In the genomic region with DNA sequence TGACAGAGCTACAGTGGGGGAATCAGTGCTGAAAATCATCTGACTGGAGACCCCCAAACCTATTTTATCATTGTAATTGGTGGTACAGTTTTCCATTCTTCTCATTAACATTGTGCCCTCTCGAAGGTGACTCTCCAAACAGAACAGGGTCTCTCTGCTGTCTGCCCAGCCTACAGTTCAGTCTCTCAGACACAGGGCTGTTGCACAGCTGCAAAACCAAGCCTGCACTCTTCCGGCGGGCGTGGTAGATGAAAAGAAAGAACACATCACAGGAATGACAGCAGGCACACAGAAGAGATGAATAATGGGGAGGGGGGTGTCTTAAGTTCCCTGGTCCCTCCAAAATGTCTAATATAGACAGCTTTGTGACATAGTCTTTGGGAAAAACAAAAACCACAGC, we compare ENCODE assay signal across 16 mouse cellular contexts. TPM values are rescaled to one million over a fixed set of nuclear protein-coding genes. Genes with fewer than 3 reads are reported as not detected.
A peak's percentile ranks its signal among the peaks of the same experiment; 100 is the strongest.
DNase-seq lines count a peak whose midpoint lies in the region; ATAC-seq and TF ChIP-seq lines count a peak whose summit lies in the region.
"Had no signal": no experiment of that assay in that cellular context is flagged by ENCODE, and none has a peak within 500 bp of the region (broad histone marks: within the 10 kb centered on the region; RNA-seq: fewer than 3 reads in every experiment).

No protein-coding gene starts in this region.

- H3K27me3 ChIP-seq in forebrain, embryonic 15.5 days = no peaks in the 10 kb centered on the region
- no peaks in the 10 kb centered on the region for H3K27me3 ChIP-seq in hindbrain, postnatal 0 days (ENCODE audit: insufficient read depth, low read length)
- no peaks in the 10 kb centered on the region for H3K27me3 ChIP-seq in neural tube, embryonic 15.5 days (replicated peaks)
- H3K27me3 ChIP-seq: liver, embryonic 12.5 days had no signal

- no peak for TF ChIP-seq CTCF in layer of hippocampus, adult 2 months (conservative IDR thresholded peaks at IDR 0.05)
- no peak for TF ChIP-seq CTCF in hindbrain, postnatal 0 days (IDR thresholded peaks at IDR 0.05; ENCODE audit: low read depth)

- peaks cover 38% of the 10 kb centered on the region for H3K4me1 ChIP-seq in forebrain, embryonic 15.5 days
- peaks cover 8% of the 10 kb centered on the region; the same call in 1 of the 2 replicates for H3K4me1 ChIP-seq in hindbrain, postnatal 0 days (ENCODE audit: insufficient read depth, low read length)
- H3K4me1 ChIP-seq in neural tube, embryonic 15.5 days = peaks cover 21% of the 10 kb centered on the region
- H3K4me1 ChIP-seq: liver, embryonic 12.5 days had no signal

- DNase-seq in layer of hippocampus, adult 2 months (ENCODE audit: low spot score in 2 of 2) = no peak
- DNase-seq in layer of hippocampus, adult 9-10 months (ENCODE audit: low spot score) = no peak
- DNase-seq in hindbrain, postnatal 0 days (ENCODE audit: low spot score) = no peak
- DNase-seq in adrenal gland, postnatal 14 days = no peak
- DNase-seq in layer of hippocampus, postnatal 25 days (ENCODE audit: extremely low spot score in 1 of 2, low spot score in 1 of 2) = no peak
- DNase-seq: cerebellum, adult 2 months; heart, postnatal 14 days; kidney, adult 11 months; kidney, postnatal 4 days; lung, postnatal 10 days; right cerebral cortex, adult 18-20 months had no signal

- no peaks in the 10 kb centered on the region for H3K9me3 ChIP-seq in forebrain, embryonic 15.5 days
- H3K9me3 ChIP-seq in hindbrain, postnatal 0 days (ENCODE audit: low read length) = no peaks in the 10 kb centered on the region
- H3K9me3 ChIP-seq in neural tube, embryonic 15.5 days (replicated peaks) = no peaks in the 10 kb centered on the region
- H3K9me3 ChIP-seq: liver, embryonic 12.5 days had no signal

- H3K4me2 ChIP-seq in forebrain, embryonic 15.5 days (replicated peaks) = no peak overlapping the region
- no peak overlapping the region for H3K4me2 ChIP-seq in hindbrain, postnatal 0 days (ENCODE audit: low read depth, low read length)
- H3K4me2 ChIP-seq in neural tube, embryonic 15.5 days = no peak overlapping the region
- H3K4me2 ChIP-seq: liver, embryonic 12.5 days had no signal

- no peak overlapping the region for H3K9ac ChIP-seq in forebrain, embryonic 15.5 days (replicated peaks)
- H3K9ac ChIP-seq in hindbrain, postnatal 0 days (replicated peaks; ENCODE audit: low read length) = no peak overlapping the region
- no peak overlapping the region for H3K9ac ChIP-seq in neural tube, embryonic 15.5 days (replicated peaks)
- H3K9ac ChIP-seq: liver, embryonic 12.5 days had no signal

- WGBS in forebrain, embryonic 15.5 days = 20% methylated on average over 4 of the region's 4 CpGs
- 26% methylated on average over 4 of the region's 4 CpGs for WGBS in hindbrain, postnatal 0 days
- WGBS in neural tube, embryonic 15.5 days = 48% methylated on average over 4 of the region's 4 CpGs

- H3K4me3 ChIP-seq in layer of hippocampus, adult 2 months = no peak overlapping the region
- H3K4me3 ChIP-seq in forebrain, embryonic 15.5 days = no peak overlapping the region
- no peak overlapping the region for H3K4me3 ChIP-seq in hindbrain, postnatal 0 days (ENCODE audit: low read length)
- no peak overlapping the region for H3K4me3 ChIP-seq in neural tube, embryonic 15.5 days (replicated peaks)
- H3K4me3 ChIP-seq: liver, embryonic 12.5 days had no signal

- H3K36me3 ChIP-seq in forebrain, embryonic 15.5 days = no peaks in the 10 kb centered on the region
- H3K36me3 ChIP-seq in hindbrain, postnatal 0 days (ENCODE audit: insufficient read depth, low read length) = no peaks in the 10 kb centered on the region; the same call in 1 of the 2 replicates
- H3K36me3 ChIP-seq in neural tube, embryonic 15.5 days = no peaks in the 10 kb centered on the region
- H3K36me3 ChIP-seq: liver, embryonic 12.5 days had no signal

- peak overlapping the region; percentile 93 for H3K27ac ChIP-seq in layer of hippocampus, adult 2 months
- peak overlapping the region; percentile 75 for H3K27ac ChIP-seq in forebrain, embryonic 15.5 days (replicated peaks)
- peak overlapping the region; percentile 42; the same call in 1 of the 2 replicates for H3K27ac ChIP-seq in hindbrain, postnatal 0 days
- H3K27ac ChIP-seq in neural tube, embryonic 15.5 days (replicated peaks) = peak overlapping the region; percentile 77
- H3K27ac ChIP-seq: liver, embryonic 12.5 days had no signal

- ATAC-seq in forebrain, embryonic 15.5 days (replicated peaks) = 0 out of 2 replicates have a peak, but pooled peaks have one; percentile 21
- ATAC-seq in hindbrain, postnatal 0 days = no peak
- peak; percentile 6; the same call in 1 of the 2 replicates for ATAC-seq in neural tube, embryonic 15.5 days (ENCODE audit: low FRiP score)
- ATAC-seq in frontal cortex, adult (ENCODE audit: low TSS enrichment) = no peak
- ATAC-seq: liver, embryonic 12.5 days had no signal

RNA-seq across cellular contexts. Expression of gene Nap1l5, which starts 27.3 kb away (rescaled TPM):
- total RNA-seq in layer of hippocampus, adult 2 months (2021) = 100 to 1,000 TPM; 229 to 242 TPM
- 69.4 and 90.4 TPM in 2 replicates for polyA plus RNA-seq in forebrain, embryonic 15.5 days (2015; fragmentation: Nextera tagmentation; extraction: Ambion mirVana)
- total RNA-seq in hindbrain, postnatal 0 days (2014; rRNA removed) = 169 and 202 TPM in 2 replicates
- 670 and 683 TPM in 2 replicates for polyA plus RNA-seq in hindbrain, postnatal 0 days (2015; fragmentation: Nextera tagmentation; extraction: Ambion mirVana)
- polyA plus RNA-seq in neural tube, embryonic 15.5 days (2015; fragmentation: Nextera tagmentation; extraction: Ambion mirVana) = 485 and 560 TPM in 2 replicates
- total RNA-seq in adrenal gland, postnatal 14 days (2021) = 37.0 and 40.5 TPM in 2 replicates
- 100 to 1,000 TPM; 247 to 281 TPM for total RNA-seq in layer of hippocampus, postnatal 25 days (2021)
- total RNA-seq: neutrophil, adult 5-6 weeks had no signal

Comparison
In these comparisons a context has a peak if more than half of its experiments do, and no peak if none do; other contexts are left out.
1. H3K27ac ChIP-seq: peak in every context shown above with its lines; median percentile 93 in layer of hippocampus, adult 2 months; 77 in neural tube, embryonic 15.5 days; 75 in forebrain, embryonic 15.5 days; 42 in hindbrain, postnatal 0 days.
2. ATAC-seq: peak in forebrain, embryonic 15.5 days (single experiment) and neural tube, embryonic 15.5 days (single experiment); none in hindbrain, postnatal 0 days (single experiment) and frontal cortex, adult (single experiment).